Mouse (Mus musculus) lung, embryonic 15.5 days (tissue): Measurements from ENCODE around the gene Pga5. TPM values are rescaled to one million over a fixed set of nuclear protein-coding genes. Genes with fewer than 3 reads are reported as not detected.

Source experiments
- polyA plus RNA-seq: library from polyadenylated mRNA; unstranded; fragments of >200 nt; fragmentation: Nextera tagmentation; extraction: Ambion mirVana; gene quantifications from 2 replicates; pipeline ENCODE4 v1.2.1, GENCODE M21; 2015

Gene Pga5
- polyA plus RNA-seq, 1 experiment from 2014 or later, result not detected

Other genes with a start within 250 kb of the Pga5 start
- gene Lrrc10b, start 220.6 kb downstream of the Pga5 start, polyA plus RNA-seq, result 0.79 and 1.1 TPM in 2 replicates
- 0.81 and 0.87 TPM in 2 replicates for gene Ppp1r32, start 195.1 kb downstream of the Pga5 start, polyA plus RNA-seq
- gene Cpsf7, start 152.8 kb downstream of the Pga5 start, polyA plus RNA-seq, result 37.0 and 38.4 TPM in 2 replicates
- gene Sdhaf2, start 151.9 kb downstream of the Pga5 start, polyA plus RNA-seq, result 56.5 and 56.6 TPM in 2 replicates
- gene Tmem216, start 121.8 kb downstream of the Pga5 start, polyA plus RNA-seq, result 44.5 and 44.6 TPM in 2 replicates
- 20.4 and 21.7 TPM in 2 replicates for gene Cyb561a3, start 100.9 kb downstream of the Pga5 start, polyA plus RNA-seq
- gene Tmem138, start 100.7 kb downstream of the Pga5 start, polyA plus RNA-seq, result 39.4 and 40.3 TPM in 2 replicates
- 369 and 379 TPM in 2 replicates for gene Ddb1, start 72.7 kb downstream of the Pga5 start, polyA plus RNA-seq
- gene Tkfc, start 72.4 kb downstream of the Pga5 start, polyA plus RNA-seq, result 16.1 and 16.2 TPM in 2 replicates
- 0.52 and 1.3 TPM in 2 replicates for gene Vwce, start 43.9 kb downstream of the Pga5 start, polyA plus RNA-seq
- 30.3 and 33.4 TPM in 2 replicates for gene Vps37c, start 10.7 kb upstream of the Pga5 start, polyA plus RNA-seq
- 0.45 and 0.91 TPM in 2 replicates for gene Cd5, start 60.9 kb upstream of the Pga5 start, polyA plus RNA-seq
- 0.11 and 0.60 TPM in 2 replicates for gene Cd6, start 152.0 kb upstream of the Pga5 start, polyA plus RNA-seq
- gene Slc15a3, start 161.7 kb upstream of the Pga5 start, polyA plus RNA-seq, result 0.42 and 0.46 TPM in 2 replicates
- gene Tmem132a, start 191.9 kb upstream of the Pga5 start, polyA plus RNA-seq, result 75.9 TPM in 2 replicates
- 138 TPM in 2 replicates for gene Tmem109, start 203.9 kb upstream of the Pga5 start, polyA plus RNA-seq
- 35.8 and 39.8 TPM in 2 replicates for gene Prpf19, start 217.2 kb upstream of the Pga5 start, polyA plus RNA-seq
- gene Zp1, start 242.6 kb upstream of the Pga5 start, polyA plus RNA-seq, result not detected in 2 replicates